Mouse (Mus musculus) megakaryocyte, embryonic 14.5 days (primary cell): ENCODE measurements at regions not wholly inside any gene's neighbourhood (a gene's known extent, or its start where the extent isn't known, plus 50 kb on each side); places are given as distances from the start of the nearest gene placed in this dataset.

Experiments used
- H3K27me3 ChIP-seq: replicated peaks from 2 replicates; pipeline ENCODE3; 2012; ENCODE audit warnings: inconsistent platforms
- H3K36me3 ChIP-seq: replicated peaks from 2 replicates; pipeline ENCODE3; 2012; ENCODE audit warnings: low read length, inconsistent platforms, mixed read lengths
- H3K4me1 ChIP-seq: 2 replicates; pipeline ENCODE4 v1.6.1; 2012; ENCODE audit warnings: inconsistent platforms
- H3K4me3 ChIP-seq: replicated peaks from 2 replicates; pipeline ENCODE3; 2012; ENCODE audit warnings: moderate library complexity, mild to moderate bottlenecking, inconsistent platforms
- H3K9me3 ChIP-seq: 2 replicates; pipeline ENCODE4 v1.6.1; 2012; ENCODE audit warnings: inconsistent platforms
- FLI1 ChIP-seq: IDR thresholded peaks from 2 replicates; pipeline ENCODE4 v1.6.1; 2012; ENCODE audit warnings: low read length, inconsistent platforms, mixed read lengths
- GATA1 ChIP-seq: IDR thresholded peaks from 3 replicates; pipeline ENCODE4 v1.6.1; 2012; ENCODE audit warnings: mixed read lengths, low read length, inconsistent platforms, borderline replicate concordance

DNA sequence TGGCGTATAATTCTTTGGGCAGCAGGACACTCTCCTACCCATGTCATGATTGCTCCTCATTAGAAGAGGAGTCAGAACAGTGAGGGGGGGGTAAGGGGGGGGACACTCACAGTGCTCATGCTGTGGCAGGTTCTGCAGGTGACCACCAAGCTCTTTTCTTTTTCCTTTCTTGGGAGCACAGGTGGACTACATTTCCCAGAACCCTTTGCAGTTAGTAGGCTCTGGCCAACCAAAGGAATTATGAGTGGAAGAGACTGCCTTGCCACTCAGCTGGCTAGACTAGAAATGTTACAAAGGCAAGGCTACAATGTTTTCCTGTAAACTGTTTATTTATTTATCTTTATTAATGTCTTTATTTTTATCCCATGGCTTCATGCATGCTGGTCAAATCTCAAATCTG, 53.6 kb upstream of the Ifnlr1 start:
- H3K9me3 ChIP-seq: no peaks in the 10 kb centered on the region
- TF ChIP-seq FLI1 (no peak), GATA1 (no peak)
- peaks cover 21% of the 10 kb centered on the region for H3K27me3 ChIP-seq
- no peaks in the 10 kb centered on the region for H3K36me3 ChIP-seq
- peaks cover 29% of the 10 kb centered on the region for H3K4me1 ChIP-seq
- H3K4me3 ChIP-seq: no peak overlapping the region

DNA sequence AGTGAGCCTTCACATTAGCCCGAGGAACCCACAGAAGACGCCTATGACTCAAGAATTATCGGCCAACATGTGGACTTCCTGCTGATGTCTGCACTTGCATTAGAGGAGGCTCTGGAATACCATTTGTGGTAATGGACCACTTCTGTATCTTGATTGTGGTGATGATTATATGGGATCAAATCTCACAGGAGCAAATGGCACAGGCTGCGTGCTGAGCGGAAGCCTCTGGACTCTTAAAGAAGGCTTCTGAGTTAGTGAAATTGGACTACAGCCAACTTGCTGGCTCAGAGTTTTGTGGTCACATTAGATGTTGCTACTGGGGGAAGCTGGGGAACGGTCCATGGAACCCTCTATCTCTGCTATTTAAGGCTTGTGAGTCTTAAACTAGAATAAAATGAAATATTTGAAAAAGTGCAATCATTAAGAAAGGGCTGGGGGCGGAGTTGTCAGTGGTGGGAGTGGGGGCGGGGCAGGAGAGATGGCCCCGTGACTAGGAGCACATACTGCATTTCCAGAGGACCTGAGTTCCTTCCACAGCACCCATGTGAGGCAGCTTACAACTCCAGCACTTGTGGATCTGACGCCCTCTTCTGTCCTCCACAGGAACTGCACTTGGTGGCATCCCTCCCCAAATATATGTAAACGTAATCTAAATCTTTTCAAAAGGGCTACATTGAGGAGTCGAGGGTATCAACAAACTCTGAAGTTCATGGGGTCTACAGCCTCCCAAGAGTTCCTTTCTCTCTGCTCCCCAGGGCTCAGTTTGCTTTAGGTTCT, 56.1 kb upstream of the Ifnlr1 start:
- H3K4me3 ChIP-seq: no peak overlapping the region
- peaks cover 31% of the 10 kb centered on the region for H3K27me3 ChIP-seq
- H3K36me3 ChIP-seq: no peaks in the 10 kb centered on the region
- H3K9me3 ChIP-seq: peaks cover 7% of the 10 kb centered on the region
- H3K4me1 ChIP-seq: peaks cover 25% of the 10 kb centered on the region
- no peak for TF ChIP-seq FLI1
- TF ChIP-seq GATA1: no peak

- Histone ChIP-seq H3K36me3 (no peaks in the 10 kb centered on the region), H3K27me3 (peaks cover 46% of the 10 kb centered on the region), H3K4me3 (no peak overlapping the region), H3K9me3 (peaks cover 7% of the 10 kb centered on the region), H3K4me1 (peaks cover 21% of the 10 kb centered on the region)
- no peak for TF ChIP-seq GATA1
Observed at GRCm38 (mm10) chr4:135626461-135626860, 53.0 kb upstream of the Grhl3 start.

GRCm38 (mm10) chr4:135623121-135623707, 49.8 kb upstream of the Grhl3 start:
- Histone ChIP-seq H3K9me3 (peaks cover 25% of the 10 kb centered on the region), H3K36me3 (no peaks in the 10 kb centered on the region), H3K4me1 (peaks cover 9% of the 10 kb centered on the region; the same call in 1 of the 2 replicates), H3K4me3 (no peak overlapping the region), H3K27me3 (peaks cover 50% of the 10 kb centered on the region)
- TF ChIP-seq GATA1 (no peak), FLI1 (no peak)
